Mouse (Mus musculus): ENCODE data around the gene Olfr282.

DNA sequence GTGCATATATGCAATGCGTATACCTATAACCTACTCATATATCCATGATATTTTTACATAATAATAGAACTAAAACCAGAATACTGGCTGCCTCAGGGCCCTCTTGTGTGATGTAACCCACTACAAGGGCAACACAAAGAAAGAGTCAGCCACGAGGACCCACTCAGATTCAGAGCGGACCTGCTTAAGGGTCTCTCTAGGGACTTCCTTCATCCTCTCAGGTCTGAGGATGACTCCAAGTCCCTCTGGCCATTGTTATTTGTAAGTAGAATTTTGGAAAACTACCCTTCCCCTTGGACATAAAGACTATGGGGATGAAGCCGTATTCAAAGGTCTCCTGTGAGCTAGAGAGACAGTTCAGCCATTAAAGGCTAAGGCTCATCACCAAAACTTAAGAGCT, 38.6 kb downstream of the Olfr282 start, which contains the start of gene OR5BS1P:
- TF ChIP-seq CTCF (IDR thresholded peaks at IDR 0.05; ENCODE audit: insufficient read depth, low read depth, low read length) (no peak), POLR2A (IDR thresholded peaks at IDR 0.05; ENCODE audit: insufficient read depth, low read depth, low read length) (no peak)
